Mouse (Mus musculus) heart, postnatal 25 days (tissue): ENCODE measurements at regions not wholly inside any gene's neighbourhood (a gene's known extent, or its start where the extent isn't known, plus 50 kb on each side); places are given as distances from the start of the nearest gene placed in this dataset.

Experiments
- DNase-seq: peaks from one replicate; pipeline ENCODE4 v3.0.0; 2022; ENCODE audit warnings: low spot score
- intact Hi-C: fragments of 180-260 bp; cut with DNase I; formaldehyde crosslinking; loops from one replicate; pipeline ENCODE4 v1.15.1; 2025

- no peak for DNase-seq
- intact Hi-C loops, result no loop called here
Observed at GRCm38 (mm10) chr11:21478191-21478590, 93.8 kb upstream of the Wdpcp start.

GRCm38 (mm10) chr11:21470711-21471110 lies 99.7 kb upstream of the Ugp2 start:
- intact Hi-C loops, result no loop called here
- no peak for DNase-seq

GRCm38 (mm10) chr11:21468465-21468864 lies 97.5 kb upstream of the Ugp2 start:
- no peak for DNase-seq
- intact Hi-C loops, result no loop called here

GRCm38 (mm10) chr11:21460011-21460410 lies 89.0 kb upstream of the Ugp2 start:
- DNase-seq, result no peak
- intact Hi-C loops, result no loop called here

- DNase-seq, result no peak
- intact Hi-C loops, result loop anchor here (1.0 to 5.0 kb wide), 2 partner anchors 103 to 146 kb away; no protein-coding TSS in a partner anchor
Observed at GRCm38 (mm10) chr11:21453308-21454106, 82.5 kb upstream of the Ugp2 start.

- intact Hi-C loops, result loop anchor here (5.0 kb wide), 1 partner anchor 81 kb away; no protein-coding TSS in a partner anchor
- peak; percentile 4 for DNase-seq
Observed at GRCm38 (mm10) chr11:21433726-21434125, 62.7 kb upstream of the Ugp2 start.

GRCm38 (mm10) chr11:21430021-21430420 lies 59.0 kb upstream of the Ugp2 start:
- intact Hi-C loops, result loop anchor here (5.0 kb wide), 1 partner anchor 78 kb away; no protein-coding TSS in a partner anchor
- no peak for DNase-seq

GRCm38 (mm10) chr11:21428749-21429148 lies 57.7 kb upstream of the Ugp2 start:
- intact Hi-C loops, result no loop called here
- peak; percentile 70 for DNase-seq

GRCm38 (mm10) chr11:21428013-21428317 lies 57.0 kb upstream of the Ugp2 start:
- DNase-seq, result no peak
- intact Hi-C loops, result no loop called here

- DNase-seq, result no peak
- intact Hi-C loops, result no loop called here
Observed at GRCm38 (mm10) chr11:21427291-21428012, 56.5 kb upstream of the Ugp2 start.

- no peak for DNase-seq
- intact Hi-C loops, result no loop called here
Observed at GRCm38 (mm10) chr11:21425480-21426101, 54.6 kb upstream of the Ugp2 start.

- intact Hi-C loops, result no loop called here
- no peak for DNase-seq
Observed at GRCm38 (mm10) chr11:21424345-21424744, 53.3 kb upstream of the Ugp2 start.

GRCm38 (mm10) chr11:21422281-21422878 lies 51.4 kb upstream of the Ugp2 start:
- no peak for DNase-seq
- intact Hi-C loops, result no loop called here
